Mouse (Mus musculus) liver, embryonic 14.5 days (tissue): ENCODE measurements around the gene Pikfyve. TPM values are rescaled to one million over a fixed set of nuclear protein-coding genes. Genes with fewer than 3 reads are reported as not detected.
A peak's percentile ranks its signal among the peaks of the same experiment; 100 is the strongest.

ENCODE experiments used
- ATAC-seq: fragments of 200-750 bp; cut with Nextera tagmentation; 2 replicates; pipeline ENCODE4 v1.8.0; 2017; ENCODE audit warnings: moderate number of reproducible peaks, mild to moderate bottlenecking, moderate library complexity; ENCODE audit not compliant: insufficient read depth
- DNase-seq, 3 experiments: peaks; one replicate each; pipeline ENCODE4 v3.0.0-alpha.2; 2012 to 2013; ENCODE audit warnings: low read depth in 3 of 3, low spot score in 3 of 3
- H3K27ac ChIP-seq: fragments of 300-500 bp; sonication (generic); 2 replicates; pipeline ENCODE4 v1.5.1; 2014; ENCODE audit warnings: moderate library complexity, mild to moderate bottlenecking, control low read depth, inconsistent platforms
- H3K27me3 ChIP-seq: fragments of 300-500 bp; sonication (generic); 2 replicates; pipeline ENCODE4 v1.6.1; 2014; ENCODE audit warnings: mild to moderate bottlenecking, low read length, moderate library complexity; ENCODE audit not compliant: control insufficient read depth, insufficient read depth
- H3K36me3 ChIP-seq: fragments of 300-500 bp; sonication (generic); replicated peaks from 2 replicates; pipeline ENCODE4 v1.6.1; 2014; ENCODE audit warnings: low read depth; ENCODE audit not compliant: control insufficient read depth, insufficient read depth
- H3K4me1 ChIP-seq, 2 experiments: fragments of 200-500 bp in 1 of 2; fragments of 300-500 bp in 1 of 2; sonication (generic) in 1 of 2; replicated peaks; 2 replicates each; pipeline ENCODE4 v1.6.1; 2012 to 2014; ENCODE audit warnings: antibody characterized with exemption in 1 of 2, inconsistent platforms in 1 of 2, low read length in 1 of 2; ENCODE audit not compliant: control insufficient read depth in 2 of 2, insufficient read depth in 2 of 2
- H3K4me2 ChIP-seq: fragments of 300-500 bp; sonication (generic); 2 replicates; pipeline ENCODE4 v1.6.1; 2014; ENCODE audit warnings: low read depth, mild to moderate bottlenecking, control low read depth, moderate library complexity
- H3K4me3 ChIP-seq, 2 experiments: fragments of 200-500 bp in 1 of 2; fragments of 300-500 bp in 1 of 2; sonication (generic) in 1 of 2; 2 replicates each; pipeline ENCODE4 v1.5.1; 2012 to 2014; ENCODE audit warnings: low read depth in 2 of 2, low read length in 2 of 2, mild to moderate bottlenecking in 2 of 2, control low read depth in 1 of 2, inconsistent platforms in 1 of 2, moderate library complexity in 1 of 2; ENCODE audit not compliant: insufficient read depth in 1 of 2
- H3K9ac ChIP-seq: fragments of 300-500 bp; sonication (generic); replicated peaks from 2 replicates; pipeline ENCODE4 v1.6.1; 2014; ENCODE audit warnings: mild to moderate bottlenecking, control low read depth, moderate library complexity
- H3K9me3 ChIP-seq: fragments of 300-500 bp; sonication (generic); 2 replicates; pipeline ENCODE4 v1.6.1; 2016; ENCODE audit warnings: low read length, mixed read lengths; ENCODE audit not compliant: control insufficient read depth
- CTCF ChIP-seq: IDR thresholded peaks from 2 replicates; pipeline ENCODE4 v1.5.1; 2016; ENCODE audit warnings: antibody characterized with exemption, low read depth, control low read depth
- EP300 ChIP-seq: IDR thresholded peaks from 2 replicates; pipeline ENCODE4 v1.6.1; 2016; ENCODE audit warnings: antibody characterized with exemption, low read depth
- WGBS: fragments of 180-500 bp; shearing (Covaris S2); extraction: QIAGEN DNeasy Blood & Tissue Kit; methylation state at CpG from one replicate; pipeline ENCODE4 v1.1.7; 2014; ENCODE audit not compliant: insufficient replicate concordance; 5-methylcytosine and 5-hydroxymethylcytosine counted together
- polyA plus RNA-seq, 2 experiments: library from polyadenylated mRNA; depleted of rRNA in 1 of 2; stranded (reverse) in 1 of 2; unstranded in 1 of 2; fragments of >200 nt; fragmentation: Nextera tagmentation in 1 of 2; extraction: Ambion mirVana in 1 of 2; gene quantifications; 2 replicates each; pipeline versions ENCODE4 v1.2.1 to v1.2.3; 2012 to 2014

Gene Pikfyve
- polyA plus RNA-seq, 2 experiments, result 2.6 to 5.1 TPM

DNA sequence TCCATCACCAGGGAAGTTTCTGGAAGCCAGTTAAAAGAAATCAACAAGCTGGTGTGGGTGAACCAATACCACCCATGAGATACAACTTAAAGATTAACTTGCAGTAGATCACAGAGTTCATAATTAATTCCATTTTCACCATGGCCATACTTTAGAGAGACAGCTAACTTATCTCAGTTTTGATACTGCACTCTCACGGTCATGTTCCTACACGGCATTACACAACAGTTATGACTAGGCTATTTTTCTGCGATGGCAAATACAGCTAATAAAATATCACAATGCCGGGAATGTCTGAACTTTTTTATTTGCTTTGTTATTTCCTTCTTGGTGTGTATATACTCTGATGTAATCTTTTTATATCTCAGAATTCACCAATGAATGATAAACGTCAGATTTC, 9.6 kb upstream of the Pikfyve start:
- H3K36me3 ChIP-seq, result no peaks in the 10 kb centered on the region
- no peak for ATAC-seq
- peak overlapping the region; percentile 91 for H3K4me2 ChIP-seq
- no peak overlapping the region for H3K27ac ChIP-seq
- no peaks in the 10 kb centered on the region for H3K9me3 ChIP-seq
- 28% methylated on average over 5 of the region's 5 CpGs for WGBS
- H3K4me1 ChIP-seq, result peaks cover 4 to 13% of the 10 kb centered on the region in 2 experiments
- peak overlapping the region in 1 of 2 experiments; percentile 63; a peak in 1 of 4 replicates for H3K4me3 ChIP-seq
- DNase-seq, result no peak
- H3K9ac ChIP-seq, result no peak overlapping the region
- H3K27me3 ChIP-seq, result no peaks in the 10 kb centered on the region
- TF ChIP-seq CTCF, result no peak
- no peak for TF ChIP-seq EP300

DNA sequence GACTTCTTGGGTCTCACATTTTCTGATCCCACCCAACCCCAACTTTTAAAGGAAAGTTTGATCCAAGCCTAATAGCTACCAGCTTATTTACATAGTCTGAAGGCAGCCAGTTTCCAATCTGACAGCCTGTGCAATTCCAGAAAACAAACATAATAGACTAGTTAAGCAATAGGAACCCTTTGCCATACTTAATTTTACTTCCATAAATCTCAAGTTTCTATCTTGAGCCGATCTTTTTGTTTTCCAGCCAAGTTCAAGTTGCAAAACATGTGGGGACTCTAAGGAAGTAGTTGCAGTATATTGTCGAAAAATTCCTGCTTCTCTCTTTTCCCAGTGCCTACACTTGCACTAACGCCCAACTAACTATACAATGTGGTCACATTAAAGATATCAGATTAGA, 9.0 kb upstream of the Pikfyve start:
- ATAC-seq (no peak), DNase-seq (no peak)
- H3K27ac ChIP-seq, result 0 out of 2 replicates have a peak overlapping the region, but pooled peaks have one; percentile 18
- no peaks in the 10 kb centered on the region for H3K9me3 ChIP-seq
- no peaks in the 10 kb centered on the region for H3K36me3 ChIP-seq
- no peak for TF ChIP-seq CTCF
- TF ChIP-seq EP300, result no peak
- peak overlapping the region; percentile 49 for H3K9ac ChIP-seq
- 20% methylated on average over 3 of the region's 3 CpGs for WGBS
- H3K4me3 ChIP-seq, result peak overlapping the region; percentile 63 to 87; a peak in 3 of 4 replicates
- H3K4me1 ChIP-seq, result peaks cover 4 to 13% of the 10 kb centered on the region in 2 experiments
- H3K27me3 ChIP-seq, result no peaks in the 10 kb centered on the region
- peak overlapping the region; percentile 91 for H3K4me2 ChIP-seq

DNA sequence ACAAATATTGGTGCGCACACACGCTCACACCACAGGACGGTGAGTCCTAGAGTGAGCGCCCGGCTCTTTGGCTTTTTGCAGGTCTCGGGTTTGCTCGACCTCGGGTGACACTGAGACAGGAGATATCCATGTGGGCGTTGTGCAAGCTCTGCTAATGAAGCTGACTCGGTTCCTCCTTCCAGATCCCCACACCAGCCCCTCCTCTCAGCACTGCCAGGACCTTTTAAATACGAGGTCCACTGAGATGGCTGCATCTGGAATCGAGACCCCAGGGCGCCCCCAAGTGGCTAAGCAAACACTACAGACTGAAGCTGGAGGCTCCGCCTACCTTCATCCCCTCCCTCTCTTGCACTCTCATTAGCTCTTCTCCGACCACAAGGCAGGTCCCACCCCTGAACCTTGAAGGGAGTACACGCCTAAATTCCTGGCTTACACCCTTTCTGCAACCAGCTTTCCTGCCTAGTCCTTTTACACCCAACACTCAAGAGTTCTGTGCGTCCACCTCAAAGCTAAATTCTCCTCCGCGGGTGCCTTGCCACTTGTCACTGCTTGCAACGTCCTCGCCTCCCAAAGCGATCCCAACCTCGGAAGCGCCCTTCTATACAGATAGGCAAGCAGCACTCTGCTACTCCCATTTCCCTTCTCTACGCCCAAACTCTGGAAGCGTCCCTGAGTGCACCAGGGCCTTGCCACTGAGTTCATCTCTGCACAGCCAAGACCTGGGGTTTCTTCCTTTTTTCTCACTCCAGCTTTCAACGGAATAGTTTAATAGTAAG, 8.2 kb upstream of the Pikfyve start:
- no peak for TF ChIP-seq EP300
- peak; percentile 87 for TF ChIP-seq CTCF
- Histone ChIP-seq H3K4me1 (peaks cover 4 to 13% of the 10 kb centered on the region in 2 experiments), H3K36me3 (no peaks in the 10 kb centered on the region), H3K27me3 (no peaks in the 10 kb centered on the region), H3K9ac (peak overlapping the region; percentile 49), H3K4me3 (peak overlapping the region; percentile 63 to 87), H3K4me2 (peak overlapping the region; percentile 91), H3K27ac (peak overlapping the region; percentile 90), H3K9me3 (no peaks in the 10 kb centered on the region)
- 4% methylated on average over 27 of the region's 27 CpGs for WGBS
- peak; percentile 80 for ATAC-seq
- peak; percentile 82 to 85 (median 84) for DNase-seq

DNA sequence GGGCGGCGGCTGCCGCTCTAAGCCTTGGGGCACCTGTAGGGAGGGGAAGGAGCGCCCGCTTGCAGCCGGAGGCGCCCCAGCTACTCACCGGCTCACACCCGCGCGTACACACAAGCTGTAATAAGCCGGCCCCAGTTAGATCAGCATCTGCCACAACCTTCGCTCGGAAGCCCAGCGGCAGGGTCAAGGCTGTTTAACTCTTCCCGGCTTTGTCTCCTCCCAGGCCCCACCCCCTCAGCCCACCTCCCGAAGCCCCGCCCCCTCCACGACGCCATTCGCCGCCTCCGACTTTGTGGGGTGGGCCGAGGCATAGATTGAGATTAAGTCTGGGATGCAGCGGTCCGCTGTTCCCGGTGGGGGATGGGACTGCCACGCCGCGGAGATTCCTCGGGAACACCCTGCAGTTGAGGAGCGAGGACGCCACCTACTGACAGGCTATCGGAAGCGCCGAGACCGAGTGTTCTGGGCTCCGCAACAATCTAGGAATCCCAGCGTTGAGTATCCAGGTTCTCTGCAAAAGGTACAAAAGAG, 7.5 kb upstream of the Pikfyve start:
- H3K4me2 ChIP-seq, result peak overlapping the region; percentile 91
- WGBS, result under 1% methylated on average over 39 of the region's 39 CpGs
- DNase-seq, result peak; percentile 75 to 85 (median 77)
- H3K27me3 ChIP-seq, result no peaks in the 10 kb centered on the region
- H3K36me3 ChIP-seq, result no peaks in the 10 kb centered on the region
- TF ChIP-seq CTCF, result peak; percentile 86
- no peak for TF ChIP-seq EP300
- H3K4me1 ChIP-seq, result peaks cover 4 to 13% of the 10 kb centered on the region in 2 experiments
- H3K9me3 ChIP-seq, result no peaks in the 10 kb centered on the region
- H3K4me3 ChIP-seq, result peak overlapping the region; percentile 63 to 87
- peak overlapping the region; percentile 57 for H3K9ac ChIP-seq
- peak; percentile 81 for ATAC-seq
- peak overlapping the region; percentile 90 for H3K27ac ChIP-seq

DNA sequence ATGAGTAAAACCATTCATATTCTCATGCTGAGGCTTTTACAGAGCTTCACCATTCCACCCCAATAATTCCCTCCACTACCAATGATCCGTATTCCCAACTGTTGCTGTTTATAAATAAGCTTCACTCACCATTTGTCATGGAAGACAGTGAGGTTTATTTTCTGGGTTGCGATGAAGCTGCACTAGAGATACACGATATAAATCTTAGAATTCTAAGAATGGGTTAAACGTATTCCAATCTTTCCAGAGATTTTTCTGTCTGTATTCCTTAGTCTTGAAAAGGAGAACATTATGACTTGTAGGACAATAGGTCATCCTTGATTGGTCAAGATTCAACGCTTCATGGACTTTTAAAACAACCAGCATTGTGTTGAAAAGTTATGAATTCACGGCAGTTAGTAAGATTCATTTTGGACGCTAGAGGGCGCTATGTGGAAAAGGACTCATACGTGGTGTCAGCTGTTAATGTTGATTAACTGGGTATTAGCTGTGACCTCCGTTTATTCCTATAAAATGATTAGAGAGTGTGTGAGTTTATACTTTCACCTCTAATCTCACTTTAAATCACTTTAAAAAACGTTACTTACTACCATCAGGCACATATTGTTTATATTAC, 6.7 kb upstream of the Pikfyve start:
- DNase-seq (peak; percentile 72 to 78 (median 72)), ATAC-seq (no peak)
- 3% methylated on average over 11 of the region's 11 CpGs for WGBS
- H3K27ac ChIP-seq, result peak overlapping the region; percentile 90
- peak overlapping the region; percentile 91 for H3K4me2 ChIP-seq
- H3K36me3 ChIP-seq, result no peaks in the 10 kb centered on the region
- H3K4me3 ChIP-seq, result peak overlapping the region; percentile 63 to 87
- H3K9me3 ChIP-seq, result no peaks in the 10 kb centered on the region
- TF ChIP-seq CTCF (peak; percentile 80), EP300 (no peak)
- no peaks in the 10 kb centered on the region for H3K27me3 ChIP-seq
- H3K9ac ChIP-seq, result peak overlapping the region; percentile 57
- peaks cover 4 to 13% of the 10 kb centered on the region in 2 experiments for H3K4me1 ChIP-seq
